Mouse (Mus musculus) embryo, embryonic 10.5 days (tissue): Measurements from ENCODE around the gene Vopp1.
"Not testable (repeated sequence)": the region's sequence is repeated elsewhere in the genome, so short reads cannot be mapped to it uniquely, and the experiment has no call there.

Experiments used
- DNase-seq: peaks from one replicate; pipeline ENCODE4 v3.0.0-alpha.2; 2015; ENCODE audit warnings: low spot score

The Vopp1 gene

DNA sequence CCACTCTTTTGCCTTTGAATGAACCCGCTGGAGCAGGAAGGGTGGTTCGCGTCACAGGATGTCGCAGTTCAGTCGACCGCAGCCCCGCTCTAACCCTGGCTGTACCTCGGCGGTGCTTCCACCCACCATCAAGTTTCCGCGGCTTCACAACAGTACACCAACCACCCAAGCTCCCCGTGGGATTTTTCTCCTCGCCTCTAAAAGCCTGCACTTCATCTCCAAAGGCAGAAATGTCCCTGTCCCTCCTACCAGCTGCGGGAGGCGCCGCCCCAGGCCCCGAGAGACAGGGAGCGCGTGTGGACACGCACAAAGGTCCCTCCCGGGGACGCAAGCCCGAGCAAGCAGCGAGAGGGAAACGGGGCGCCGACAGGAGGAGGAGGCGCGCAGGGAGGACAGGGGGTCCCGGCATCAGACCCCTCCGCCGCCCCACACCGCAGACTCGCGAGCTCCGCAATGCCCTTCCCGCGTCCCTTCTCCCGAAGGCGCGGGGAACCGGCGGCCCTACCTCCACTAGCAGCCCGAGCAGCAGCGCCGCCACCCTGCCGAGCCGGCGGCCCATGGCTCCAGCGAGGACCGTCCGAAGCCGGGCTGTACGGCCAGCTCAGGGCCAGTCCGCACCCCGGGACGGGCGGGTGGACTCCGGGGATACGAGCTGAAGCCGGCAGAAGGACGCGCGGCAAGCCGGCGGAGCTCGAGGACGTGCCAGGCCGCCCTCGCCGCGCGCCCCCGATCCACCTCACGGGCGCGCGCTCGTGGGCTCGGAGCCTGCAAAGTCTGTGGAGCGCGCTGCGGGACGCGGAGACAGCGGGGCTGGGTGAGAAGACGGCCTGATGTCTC is at the start of gene Vopp1:
TSS of gene Vopp1 (minus strand) at position 738 of the 837 bp plus-strand sequence.
- DNase-seq, result peak; percentile 80

- peak; percentile 71 for DNase-seq
These were observed 34.4 kb upstream of the Vopp1 start for GRCm38 (mm10) chr6:57859043-57860042.

DNA sequence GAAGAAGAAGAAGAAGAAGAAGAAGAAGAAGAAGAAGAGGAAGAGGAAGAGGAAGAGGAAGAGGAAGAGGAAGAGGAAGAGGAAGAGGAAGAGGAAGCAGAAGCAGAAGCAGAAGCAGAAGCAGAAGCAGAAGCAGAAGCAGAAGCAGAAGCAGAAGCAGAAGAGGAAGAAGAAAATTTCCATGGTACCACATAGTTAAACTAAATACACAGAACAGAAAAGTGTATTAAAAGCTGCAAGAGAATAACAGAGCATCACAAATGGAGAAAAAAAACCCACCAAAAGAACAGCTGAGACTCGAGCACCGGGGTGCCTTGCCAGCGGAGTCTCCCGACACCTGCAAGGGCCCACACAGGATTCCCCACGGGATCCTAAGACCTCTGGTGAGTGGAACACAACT is 26.2 kb upstream of the Vopp1 start:
- not testable (repeated sequence) for DNase-seq

DNA sequence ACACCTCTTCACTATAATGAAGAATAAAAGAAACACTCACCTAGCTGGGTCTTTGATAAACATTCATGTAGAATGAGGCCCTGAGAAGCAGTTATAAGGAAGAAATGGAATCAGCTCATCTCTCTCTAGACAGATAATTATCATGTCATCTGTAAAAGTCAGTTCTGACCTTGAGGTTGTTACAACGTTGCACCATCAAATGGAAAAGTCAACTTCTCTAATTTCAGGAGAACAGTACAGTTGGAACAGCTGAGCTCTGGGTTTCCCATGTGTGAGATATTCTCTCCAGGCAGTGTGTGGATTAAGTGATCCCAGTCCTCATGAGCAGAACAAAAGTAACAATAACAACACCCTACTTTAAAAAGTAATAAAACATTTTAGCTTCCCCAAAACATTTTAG is 25.3 kb upstream of the Vopp1 start, which contains the start of gene Vmn1r21:
TSS of gene Vmn1r21 (minus strand) at position 58 of the 400 bp plus-strand sequence.
- DNase-seq, result no peak

DNA sequence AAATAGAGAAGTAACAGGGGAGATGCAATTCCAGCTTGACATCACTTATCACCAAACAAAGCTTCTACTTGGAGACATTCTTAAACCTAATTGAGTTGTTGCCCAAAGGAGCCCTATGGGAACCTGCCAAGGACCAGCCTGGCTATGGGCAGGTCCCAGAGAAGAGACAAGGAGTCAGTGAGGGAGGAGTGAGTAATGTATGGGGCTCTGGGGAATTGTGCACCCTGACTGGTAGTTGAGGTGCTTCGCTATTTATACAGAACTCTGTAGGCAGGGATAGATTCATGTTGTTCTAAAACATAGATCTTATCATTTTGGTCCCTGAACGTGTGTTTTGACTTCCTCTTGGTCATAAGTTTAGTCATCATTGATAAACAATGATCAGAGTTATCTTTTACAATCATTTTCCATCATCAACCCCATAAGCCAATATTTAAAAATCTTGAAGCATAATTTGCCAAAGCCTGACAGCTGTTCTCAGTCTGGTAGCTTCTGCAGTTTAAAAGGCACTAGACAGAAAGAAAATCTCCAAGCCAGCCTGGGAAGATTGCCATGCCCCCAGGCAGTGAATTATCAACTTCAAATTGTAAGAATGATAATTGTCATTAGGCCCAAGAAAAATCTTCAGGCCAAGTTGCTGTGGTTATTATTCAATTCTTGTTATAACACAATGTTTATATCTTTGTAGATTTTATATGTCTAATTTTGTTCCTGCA is 14.9 kb upstream of the Vopp1 start:
- no peak for DNase-seq

GRCm38 (mm10) chr6:57825259-57825715 is 328 bp upstream of the Vopp1 start:
- no peak for DNase-seq

DNA sequence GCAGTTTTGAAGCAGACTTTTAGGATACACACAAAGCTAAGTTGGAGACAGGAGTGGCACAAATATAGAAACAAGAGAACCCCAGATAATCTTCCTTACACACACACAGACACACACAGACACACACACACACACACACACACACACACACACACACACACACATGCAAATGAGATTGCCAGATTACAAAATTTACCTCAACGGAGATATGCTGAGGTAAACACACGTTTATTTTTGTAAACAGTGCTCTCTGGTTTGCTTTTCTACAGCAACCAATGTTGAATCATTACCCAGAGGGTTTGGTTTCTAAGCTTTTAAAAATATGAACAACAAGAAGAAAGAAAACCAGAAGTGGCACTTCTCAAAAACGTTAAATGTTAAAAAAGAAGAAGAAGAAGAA is 1.5 kb downstream of the Vopp1 start:
- peak; percentile 7 for DNase-seq

GRCm38 (mm10) chr6:57822648-57823410 is 2.1 kb downstream of the Vopp1 start:
- DNase-seq, result peak; percentile 88

GRCm38 (mm10) chr6:57814436-57814940 is 10.5 kb downstream of the Vopp1 start:
- DNase-seq, result no peak

- no peak for DNase-seq
These were observed 12.9 kb downstream of the Vopp1 start for GRCm38 (mm10) chr6:57811748-57812730.

- DNase-seq, result no peak
These were observed 19.5 kb downstream of the Vopp1 start for GRCm38 (mm10) chr6:57805218-57806069.

DNA sequence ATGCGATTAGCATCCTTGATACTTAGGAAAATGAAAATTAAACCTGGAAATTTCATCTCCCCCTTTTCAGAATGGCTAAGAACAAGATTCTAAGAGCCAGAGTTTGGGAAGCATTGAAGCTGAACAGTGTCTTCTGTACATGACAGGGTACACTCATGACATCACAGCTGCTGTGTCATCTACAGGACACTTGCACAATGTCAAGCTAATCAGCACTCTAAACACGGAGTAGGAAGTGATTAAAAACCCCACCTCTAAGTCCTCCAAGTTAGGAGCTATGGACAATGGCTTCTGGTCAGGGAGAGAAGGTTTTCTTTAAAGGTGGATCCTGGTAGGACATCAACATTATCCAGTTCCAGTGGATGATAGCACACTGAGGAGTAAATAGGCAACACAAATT is 21.8 kb downstream of the Vopp1 start:
- no peak for DNase-seq

DNA sequence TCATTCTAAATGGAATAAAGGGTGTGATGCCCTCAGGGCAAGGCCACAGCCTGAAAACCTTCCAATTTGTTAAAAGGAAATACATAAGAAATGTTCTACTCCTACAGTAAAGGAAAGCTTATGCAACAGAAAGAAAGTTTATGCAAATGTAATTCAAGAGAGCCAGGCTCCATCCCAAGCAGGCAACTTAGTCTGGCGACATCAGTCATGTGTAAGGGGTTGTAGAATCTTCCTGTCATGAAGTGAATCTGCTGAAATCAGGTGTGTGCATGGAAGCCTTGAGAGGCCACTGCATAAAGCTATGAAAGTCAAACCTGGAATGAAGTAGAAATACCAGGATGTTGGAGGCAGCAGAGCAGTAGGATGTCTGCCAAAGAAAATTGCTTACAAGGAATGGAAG is 26.0 kb downstream of the Vopp1 start:
- DNase-seq, result no peak

DNA sequence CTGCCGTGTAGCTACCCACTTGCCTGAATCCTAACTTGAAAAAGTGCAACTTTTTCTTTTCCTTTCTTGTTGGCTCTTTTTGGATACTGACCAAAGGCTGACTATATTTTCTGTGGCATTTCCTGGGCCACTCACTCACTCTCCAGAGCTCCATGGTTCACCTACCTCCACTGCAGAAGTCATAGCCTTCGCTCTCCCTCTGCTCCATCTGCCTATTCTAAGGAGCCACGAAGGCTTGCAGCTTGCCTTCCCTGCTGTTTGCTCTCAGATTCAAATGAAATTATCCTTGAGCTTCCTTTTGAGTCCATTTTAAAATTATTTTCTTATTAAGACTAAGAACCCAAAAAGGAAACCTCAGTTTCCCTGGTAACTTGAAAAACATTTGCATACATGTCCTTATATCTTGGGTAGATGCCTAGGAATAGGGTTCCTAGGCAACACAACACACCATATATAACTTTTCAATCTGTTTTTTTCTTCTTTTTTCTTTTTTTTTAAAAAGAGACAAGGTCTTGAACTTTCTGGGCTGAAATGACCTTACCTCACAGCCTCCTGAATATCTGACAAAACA is 28.0 kb downstream of the Vopp1 start:
- DNase-seq, result no peak

- DNase-seq, result no peak
These were observed 29.1 kb downstream of the Vopp1 start for GRCm38 (mm10) chr6:57795835-57796234.

DNA sequence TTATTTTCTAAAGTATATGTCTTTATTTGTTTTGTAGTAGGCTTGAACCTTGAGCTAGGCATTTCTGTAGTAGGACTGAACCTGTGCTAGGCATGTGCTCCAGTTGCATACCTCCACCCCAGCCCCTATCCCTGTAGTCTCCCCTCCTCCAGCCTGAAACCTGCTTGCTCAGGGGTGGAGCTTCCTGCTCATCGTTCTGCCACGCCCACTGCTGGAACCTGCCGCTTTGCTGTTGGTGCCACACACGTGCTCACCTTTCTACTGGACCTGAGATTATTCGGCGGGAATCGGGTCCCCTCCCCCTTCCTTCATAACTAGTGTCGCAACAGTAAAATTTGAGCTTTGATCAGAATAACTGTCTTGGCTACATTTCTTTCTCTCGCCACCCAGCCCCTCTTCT is 32.1 kb downstream of the Vopp1 start:
- not testable (repeated sequence) for DNase-seq

DNA sequence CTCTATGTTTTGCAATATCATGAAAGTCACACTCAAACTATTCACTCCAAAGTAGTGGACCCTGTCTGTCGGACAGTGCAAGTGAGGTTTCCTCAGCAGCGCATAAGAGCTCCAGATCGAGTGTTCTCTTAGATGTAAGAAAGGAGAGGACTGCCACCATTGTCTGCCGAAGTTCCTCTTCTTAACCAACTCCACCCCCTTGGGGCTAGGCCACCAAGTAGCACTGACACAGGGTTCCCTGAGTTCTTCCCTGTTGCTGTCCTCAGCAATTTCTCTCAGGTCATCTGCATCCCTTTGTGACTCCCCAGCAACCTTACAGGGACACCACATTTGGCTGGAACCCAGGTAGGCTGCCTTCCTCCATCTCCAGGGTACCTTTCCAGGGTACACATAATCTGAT is 34.4 kb downstream of the Vopp1 start:
- no peak for DNase-seq

DNA sequence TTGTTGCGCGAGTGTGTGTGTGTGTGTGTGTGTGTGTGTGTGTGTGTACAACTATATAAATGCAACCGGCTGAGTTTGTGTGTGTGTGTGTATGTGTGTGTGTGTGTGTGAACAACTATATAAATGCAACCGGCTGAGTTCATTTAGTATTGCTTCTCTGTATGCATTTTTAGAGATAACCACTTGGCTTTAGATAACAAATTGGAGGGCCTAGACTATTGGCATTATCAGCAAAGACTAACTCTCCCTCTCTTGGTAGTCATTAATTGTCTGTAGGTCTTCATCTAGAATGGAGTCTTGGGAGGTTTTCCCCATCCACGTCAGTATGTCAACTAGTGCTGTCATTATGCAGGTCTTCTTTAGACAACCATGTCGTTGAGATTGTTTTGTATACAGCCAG is 37.6 kb downstream of the Vopp1 start:
- DNase-seq, result no peak
